Mouse (Mus musculus) kidney, adult 11 months (tissue): ENCODE results near the gene Fam98c.
"Not testable (repeated sequence)": the region's sequence is repeated elsewhere in the genome, so short reads cannot be mapped to it uniquely, and the experiment has no call there.

Experiments used
- DNase-seq: peaks from one replicate; pipeline ENCODE4 v3.0.0; 2022

Fam98c gene

DNA sequence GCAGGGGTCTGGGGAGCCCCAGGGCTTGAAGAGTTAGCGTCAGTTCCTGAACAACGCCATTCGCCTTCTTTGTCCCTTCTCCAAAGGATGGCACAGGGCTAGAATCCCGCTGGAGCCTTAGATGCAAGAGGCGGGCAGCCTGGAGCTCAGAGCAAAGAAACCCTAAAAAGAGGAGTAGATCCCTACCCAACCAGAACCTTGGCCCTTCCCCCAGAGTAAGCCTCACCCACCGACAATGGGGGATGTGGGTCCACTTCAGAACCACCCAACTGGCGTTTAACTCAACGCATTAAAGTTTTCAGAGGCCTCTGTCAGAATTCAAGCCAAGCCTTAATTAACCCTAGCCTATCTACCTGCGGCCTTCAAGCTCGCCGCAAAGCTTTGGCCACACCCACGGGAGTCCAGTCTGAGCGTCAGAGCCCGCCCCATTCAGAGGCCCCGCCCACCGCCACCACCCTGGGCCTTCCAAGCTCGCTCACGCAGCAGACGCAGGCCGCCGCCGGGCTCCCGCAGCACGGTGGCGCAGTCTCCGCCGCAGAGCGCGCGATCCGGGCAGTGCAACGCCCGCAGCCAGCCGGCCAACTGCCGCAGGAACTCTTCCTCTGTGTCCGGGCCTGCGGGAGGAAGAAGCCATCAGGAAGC lies 717 bp downstream of the Fam98c start:
- DNase-seq = peak; percentile 87

GRCm38 (mm10) chr7:29154018-29154720 lies 1.9 kb downstream of the Fam98c start:
- no peak for DNase-seq

GRCm38 (mm10) chr7:29151486-29151885 lies 4.5 kb downstream of the Fam98c start:
- no peak for DNase-seq

DNA sequence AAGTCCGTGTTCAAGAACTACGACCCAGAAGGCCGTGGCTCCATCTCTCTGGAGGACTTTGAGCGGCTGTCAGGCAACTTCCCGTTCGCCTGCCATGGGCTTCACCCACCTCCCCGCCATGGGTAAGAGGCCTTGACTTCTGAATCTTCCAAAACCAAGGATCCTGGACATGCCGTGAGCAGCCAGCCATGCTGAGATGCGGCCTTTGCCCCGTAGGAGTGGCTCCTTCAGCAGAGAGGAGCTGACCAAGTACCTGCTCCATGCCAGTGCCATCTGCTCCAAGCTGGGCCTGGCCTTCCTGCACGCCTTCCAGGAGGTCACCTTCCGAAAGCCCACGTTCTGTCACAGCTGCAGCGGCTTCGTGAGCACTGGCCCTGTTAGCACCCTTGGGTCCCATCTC lies 7.3 kb downstream of the Fam98c start:
- DNase-seq = peak; percentile 58

DNA sequence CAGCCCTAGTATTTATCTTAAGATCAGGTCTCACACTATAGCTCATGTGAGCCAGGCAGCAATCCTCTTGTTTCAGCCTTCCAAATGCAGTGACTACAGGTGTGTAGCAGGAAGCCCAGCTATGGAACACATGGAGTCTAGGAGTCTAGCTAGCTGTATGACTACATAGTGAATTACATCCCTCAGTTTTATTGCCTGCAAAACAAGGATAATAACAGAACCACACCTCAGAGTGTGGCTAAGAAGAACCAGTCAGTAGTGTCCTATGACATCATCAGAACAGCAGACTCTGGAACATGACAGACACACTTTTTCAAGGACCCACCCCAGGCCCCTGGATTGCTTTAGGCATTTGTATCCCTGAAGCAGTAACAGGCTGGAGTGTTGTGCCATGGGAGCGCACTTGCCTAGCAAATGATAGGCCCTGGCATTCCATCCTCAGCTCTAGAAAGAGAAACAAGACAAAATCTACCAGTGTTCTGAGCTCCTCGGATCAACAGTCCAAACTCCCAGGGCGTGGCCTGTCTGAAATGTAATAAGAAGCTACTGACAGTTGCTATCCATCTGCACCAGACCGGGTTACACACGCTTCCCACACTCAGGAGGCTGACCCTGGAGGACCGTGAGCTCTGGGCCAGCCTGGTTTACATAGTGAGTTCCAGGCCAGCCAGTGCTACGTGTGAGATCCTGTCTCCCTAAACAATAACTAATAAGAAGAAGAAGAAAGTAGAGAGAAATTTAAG lies 9.2 kb downstream of the Fam98c start:
- no peak for DNase-seq

DNA sequence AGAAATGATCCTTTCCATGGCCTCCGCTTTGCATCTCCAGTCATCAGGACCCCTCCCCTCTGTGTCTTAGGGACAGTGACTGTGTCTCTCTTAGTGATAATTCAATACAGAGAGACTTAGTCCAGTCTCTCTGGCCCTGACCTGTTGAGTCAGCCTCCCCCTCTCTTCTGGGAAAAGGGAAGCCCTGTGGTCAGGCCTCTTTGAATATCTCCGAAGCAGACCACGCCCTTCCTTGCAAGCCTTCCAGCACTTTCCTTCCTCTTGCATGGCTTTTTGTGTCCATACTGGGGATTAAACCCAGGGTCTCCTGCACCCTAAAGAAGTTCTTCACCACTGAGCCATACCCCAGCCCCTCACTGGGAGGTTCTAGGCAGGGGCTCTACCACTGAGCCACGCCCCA lies 12.0 kb downstream of the Fam98c start:
- DNase-seq = no peak

GRCm38 (mm10) chr7:29141416-29141815 lies 14.6 kb downstream of the Fam98c start:
- no peak for DNase-seq

GRCm38 (mm10) chr7:29139237-29139636 lies 16.8 kb downstream of the Fam98c start:
- not testable (repeated sequence) for DNase-seq

DNA sequence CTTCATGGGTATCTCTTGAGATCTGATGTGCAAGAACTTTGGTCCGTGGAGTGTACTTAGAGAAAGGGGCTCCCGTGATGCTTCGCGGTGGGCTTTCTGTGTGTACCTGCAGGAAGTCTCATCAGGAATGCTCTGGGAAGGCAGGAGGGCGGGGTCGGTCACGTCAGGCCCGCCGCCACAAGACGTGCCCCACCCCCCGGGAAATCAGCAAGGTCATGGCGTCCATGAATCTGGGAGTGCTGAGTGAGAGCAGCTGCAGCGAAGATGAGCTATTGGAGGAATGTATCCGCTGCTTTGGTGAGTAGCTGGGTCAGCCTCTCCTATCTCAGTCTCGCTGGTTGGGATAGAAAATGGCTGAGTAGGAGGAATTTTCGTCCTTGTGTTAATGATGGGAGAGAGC lies 18.6 kb downstream of the Fam98c start:
- no peak for DNase-seq

DNA sequence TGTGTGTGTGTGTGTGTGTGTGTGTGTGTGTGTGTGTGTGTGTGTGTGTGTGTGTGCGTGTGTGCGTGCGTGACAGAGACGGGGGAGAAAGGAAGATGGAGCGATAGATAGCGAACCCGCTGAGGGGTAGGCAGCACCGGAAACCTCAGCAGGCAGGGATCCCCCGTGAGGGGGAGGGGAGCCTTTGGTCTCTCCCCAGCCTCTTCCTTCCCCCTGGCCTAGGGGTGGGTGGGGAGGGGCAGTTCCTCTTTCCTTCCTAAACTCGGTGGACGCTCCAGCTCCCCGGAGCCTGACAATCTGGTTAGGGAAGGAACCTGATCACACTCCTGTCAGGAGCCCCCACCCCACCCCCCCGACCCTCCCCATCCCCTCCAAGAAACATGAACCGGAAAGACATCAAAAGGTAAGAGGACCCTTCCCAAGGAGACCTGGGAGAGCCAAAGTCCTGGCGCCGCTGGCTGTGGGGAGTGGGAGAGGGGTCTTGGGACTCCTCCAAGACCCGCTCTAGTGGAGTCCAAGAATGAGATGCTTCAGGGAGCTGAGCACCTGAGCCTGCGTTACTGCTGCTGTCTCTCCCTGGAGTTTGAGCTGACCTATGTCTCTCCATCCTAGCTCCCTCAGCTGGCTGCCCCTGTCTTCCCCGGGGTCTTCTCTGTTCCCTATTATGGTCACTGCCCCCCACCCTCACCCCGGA lies 21.2 kb downstream of the Fam98c start, which contains the start of gene Rasgrp4:
TSS of gene Rasgrp4 (plus strand) at position 159 of the 694 bp plus-strand sequence.
- DNase-seq = no peak

DNA sequence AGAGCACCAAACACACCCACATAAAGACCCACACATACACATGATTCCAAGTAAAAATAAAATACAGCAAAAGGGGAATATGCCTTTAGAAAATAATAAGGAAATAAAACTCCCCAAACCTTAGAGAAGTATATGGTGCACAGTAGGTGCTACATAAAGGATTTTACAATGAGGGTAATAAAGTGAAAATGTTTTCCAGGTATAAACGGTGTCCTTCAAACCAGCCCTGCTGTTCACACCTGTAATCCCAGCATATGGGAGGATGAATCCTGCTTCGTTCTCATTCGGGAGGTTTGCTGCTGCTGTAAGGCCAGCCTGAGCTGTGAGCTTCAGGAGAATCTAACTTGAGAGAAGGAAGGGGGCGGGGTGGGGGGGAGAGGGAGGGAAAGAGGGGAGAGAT lies 21.8 kb downstream of the Fam98c start:
- no peak for DNase-seq

DNA sequence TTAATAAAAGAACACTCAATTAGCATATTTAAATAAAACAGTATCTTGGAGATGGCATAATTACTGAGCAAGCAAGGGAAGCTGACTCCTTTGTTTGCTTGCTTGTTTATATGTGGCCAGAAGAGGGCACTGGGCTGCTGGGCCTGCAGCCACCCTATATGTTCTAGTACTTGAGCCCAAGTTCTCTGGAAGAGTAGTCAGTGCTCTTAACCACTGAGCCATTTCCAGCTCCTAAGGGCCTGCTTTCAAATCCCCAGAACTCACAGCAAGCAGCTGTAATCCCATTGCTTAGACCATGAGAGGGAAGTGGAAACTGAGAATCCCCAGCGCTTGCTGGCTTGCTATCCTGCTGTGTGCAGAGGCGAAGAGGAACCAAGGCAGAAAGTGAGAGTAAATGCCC lies 27.3 kb downstream of the Fam98c start:
- no peak for DNase-seq

GRCm38 (mm10) chr7:29126173-29126915 lies 29.7 kb downstream of the Fam98c start:
- DNase-seq = peak; percentile 54

DNA sequence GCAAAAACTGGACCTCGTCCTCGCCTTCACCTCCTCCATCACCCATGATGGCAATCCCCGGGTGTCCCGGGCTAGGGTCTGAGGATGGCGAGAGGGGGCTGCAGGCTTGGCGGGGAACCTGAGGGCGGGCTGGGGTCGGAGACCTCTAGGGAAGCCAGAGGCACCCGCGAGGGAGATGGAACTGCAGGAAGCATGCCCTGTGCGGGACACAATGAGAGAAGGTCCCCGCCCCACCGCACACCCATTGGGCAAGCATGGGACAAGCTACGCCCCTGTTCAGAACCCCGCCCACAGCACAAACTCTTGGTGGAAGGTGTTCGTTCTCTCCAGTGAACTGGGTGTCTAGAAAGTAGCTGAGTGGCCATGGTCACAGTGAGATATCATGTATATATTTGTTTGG lies 31.1 kb downstream of the Fam98c start, which contains the start of gene Ryr1:
TSS of gene Ryr1 (minus strand) at position 210 of the 400 bp plus-strand sequence.
- peak; percentile 13 for DNase-seq

DNA sequence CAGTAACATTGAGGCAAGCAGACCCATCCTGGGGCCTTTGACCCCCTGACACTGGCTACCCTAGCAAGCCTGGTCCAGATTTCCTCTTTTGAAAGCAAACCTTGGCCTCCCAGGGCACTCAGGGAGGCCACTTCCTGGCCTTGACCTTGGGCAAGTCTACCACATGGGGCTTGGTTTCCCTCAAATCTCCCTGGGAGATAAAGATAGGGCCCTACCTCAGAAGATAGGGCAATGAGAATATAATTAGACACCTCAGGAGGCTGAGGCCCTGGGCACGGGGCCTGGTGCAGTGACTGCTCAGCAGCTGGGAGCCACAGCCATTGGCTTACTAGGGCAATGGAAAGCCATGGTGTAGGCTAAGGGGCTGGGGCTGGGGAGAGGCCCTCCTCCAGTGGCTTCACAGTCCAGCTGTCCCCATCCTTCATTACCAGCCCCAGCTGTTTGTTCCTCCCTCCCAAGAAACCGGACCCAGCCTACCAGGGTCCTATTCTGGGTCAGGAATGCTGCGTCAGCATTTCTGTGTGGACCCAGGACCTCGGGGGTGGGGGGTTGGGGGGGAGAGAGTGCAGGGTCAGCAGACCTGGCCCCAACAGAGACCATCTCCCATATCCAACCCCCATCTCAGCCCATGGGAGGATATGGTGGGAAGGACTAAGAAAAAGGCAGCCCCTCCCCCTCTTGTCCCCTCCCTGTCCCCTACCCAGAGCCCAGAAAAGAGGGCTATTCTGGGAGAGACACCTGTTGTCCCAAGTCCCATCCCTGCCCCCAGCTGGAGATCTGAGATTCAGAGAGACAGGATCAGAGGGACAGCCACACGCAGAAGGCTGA lies 32.3 kb downstream of the Fam98c start:
- DNase-seq = no peak

DNA sequence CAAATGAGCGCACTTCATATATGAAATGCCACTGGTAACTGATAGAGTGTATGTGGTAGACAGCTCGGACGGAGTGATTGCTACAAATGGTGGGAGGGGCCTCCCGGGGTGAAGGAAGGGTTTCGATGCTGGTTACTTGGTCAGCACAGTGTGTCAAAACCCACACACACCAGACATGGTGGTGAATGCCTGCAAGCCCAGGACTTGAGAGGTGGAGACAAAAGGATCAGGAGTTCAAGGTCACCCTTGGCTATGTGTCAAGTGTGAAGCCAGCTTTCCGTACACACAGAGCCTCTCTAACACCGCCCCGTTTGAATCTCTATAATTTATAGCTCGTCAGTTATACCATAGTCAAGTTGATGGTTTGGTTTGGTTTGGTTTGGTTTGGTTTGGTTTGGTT lies 33.2 kb downstream of the Fam98c start:
- DNase-seq = no peak

DNA sequence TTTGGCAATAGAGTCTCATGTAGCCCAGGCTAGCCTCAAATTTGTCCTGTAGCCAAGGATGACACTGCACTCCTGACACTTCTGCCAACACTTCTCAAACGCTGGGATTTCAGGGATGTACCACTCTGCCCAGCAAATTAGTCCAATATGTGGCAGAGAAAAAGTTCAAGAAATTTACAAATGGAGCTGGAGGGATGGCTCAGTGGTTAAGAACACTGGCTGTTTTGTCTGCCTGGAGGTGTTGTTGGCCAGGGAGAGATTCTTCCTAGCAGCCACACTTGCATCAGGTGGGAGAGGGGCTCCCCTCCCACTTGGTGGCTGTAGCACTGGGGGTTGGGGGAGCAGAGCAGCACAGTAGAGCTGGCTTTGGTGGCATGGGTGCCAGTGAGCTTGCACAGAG lies 36.5 kb downstream of the Fam98c start:
- DNase-seq = no peak

- DNase-seq = no peak
Observed at GRCm38 (mm10) chr7:29118142-29118851, 37.7 kb downstream of the Fam98c start.

DNA sequence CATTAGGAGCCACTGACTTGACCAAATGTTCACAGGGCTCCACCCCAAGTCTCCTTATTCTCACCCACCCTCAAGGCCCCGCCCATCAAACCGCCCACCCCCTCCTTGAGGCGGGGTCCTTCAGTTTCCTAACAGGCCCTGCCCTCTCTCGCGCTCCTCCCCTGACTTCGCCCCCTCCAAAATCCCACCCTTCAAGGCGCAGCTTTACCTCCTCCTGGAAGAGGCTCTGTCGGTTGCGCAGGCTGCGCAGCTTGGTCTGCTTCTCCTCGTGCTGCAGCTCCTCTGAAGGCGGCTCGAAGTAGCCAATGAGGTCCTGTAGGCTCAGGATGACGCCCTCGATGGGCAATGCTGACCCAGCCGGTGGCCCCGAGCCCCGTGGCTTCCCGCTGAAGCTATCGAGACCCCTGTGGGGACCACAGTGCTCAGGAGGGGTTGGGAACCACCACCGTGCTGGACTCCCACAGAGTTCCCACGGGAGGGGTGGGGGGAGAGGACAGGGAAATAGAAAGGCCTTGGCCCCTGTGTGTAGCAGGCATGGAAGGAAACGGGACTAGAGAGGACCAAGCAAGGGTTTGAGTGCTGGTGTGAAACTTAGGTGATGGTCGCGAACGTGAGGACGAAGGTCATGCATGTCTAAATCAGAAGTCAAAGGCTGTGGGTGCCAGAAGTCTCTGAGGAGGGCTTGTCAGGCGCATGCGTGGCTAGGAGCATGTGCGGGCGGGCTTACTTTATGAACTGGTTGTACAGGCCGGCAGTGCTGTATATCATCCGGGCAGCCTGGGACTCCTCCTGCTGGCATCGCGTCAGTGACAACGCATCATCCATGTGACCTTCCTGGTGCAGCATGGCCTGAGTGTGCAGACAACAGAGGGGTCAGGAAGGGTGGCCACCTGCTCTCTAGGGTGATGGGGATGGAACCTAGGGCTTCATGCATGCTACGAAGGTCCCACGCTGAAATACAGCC lies 46.8 kb downstream of the Fam98c start:
- peak; percentile 20 for DNase-seq
